Comparison of ENCODE assay signal across 8 mouse cellular contexts in genomic region chr4:134772805-134773674, GRCm38 (mm10). TPM values are rescaled to one million over a fixed set of nuclear protein-coding genes. Genes with fewer than 3 reads are reported as not detected.
DNase-seq lines count a peak whose midpoint lies in the region; ATAC-seq and TF ChIP-seq lines count a peak whose summit lies in the region.

No protein-coding gene starts in this region.

- H3K9me3 ChIP-seq in heart, embryonic 12.5 days (replicated peaks), result no peaks in the 10 kb centered on the region
- H3K9me3 ChIP-seq in MEL (replicated peaks; ENCODE audit: insufficient read depth, low read length), result no peaks in the 10 kb centered on the region
- H3K9me3 ChIP-seq in neural tube, embryonic 14.5 days (ENCODE audit: control insufficient read depth, low read length), result no peaks in the 10 kb centered on the region

- no peak for ATAC-seq in heart, embryonic 12.5 days (ENCODE audit: insufficient number of reproducible peaks, low FRiP score)
- peak; percentile 57 to 65 for ATAC-seq in hematopoietic stem cell, adult 5-6 weeks (replicated peaks in 1 of 2; ENCODE audit: insufficient read depth in 1 of 2, low FRiP score in 2 of 2, low TSS enrichment in 1 of 2, low read depth in 1 of 2, poor library complexity in 2 of 2, severe bottlenecking in 2 of 2)
- ATAC-seq in neural tube, embryonic 14.5 days (ENCODE audit: low read depth), result peak; percentile 38; the same call in 1 of the 2 replicates

- no peak overlapping the region for H3K27ac ChIP-seq in heart, embryonic 12.5 days (ENCODE audit: poor library complexity, severe bottlenecking)
- H3K27ac ChIP-seq in MEL (ENCODE audit: control insufficient read depth, low read depth, low read length), result no peak overlapping the region
- no peak overlapping the region for H3K27ac ChIP-seq in neural tube, embryonic 14.5 days (ENCODE audit: low read depth, low read length)

- no peak overlapping the region for H3K4me3 ChIP-seq in heart, embryonic 12.5 days
- H3K4me3 ChIP-seq in MEL (ENCODE audit: control insufficient read depth in 1 of 2, insufficient read depth in 1 of 2, low read depth in 2 of 2, low read length in 2 of 2), result no peak overlapping the region
- H3K4me3 ChIP-seq in neural tube, embryonic 14.5 days (ENCODE audit: low read depth, low read length), result no peak overlapping the region

- DNase-seq in heart, adult 8-10 months (ENCODE audit: low spot score), result no peak
- peak; percentile 52 for DNase-seq in MEL (ENCODE audit: low read depth, low spot score)
- no peak for DNase-seq in right cerebral cortex, postnatal 10 days (ENCODE audit: low spot score in 2 of 2)
- DNase-seq in right cerebral cortex, postnatal 14 days, result no peak
- no peak for DNase-seq in kidney, adult 18-20 months

- H3K9ac ChIP-seq in heart, embryonic 12.5 days, result 0 out of 2 replicates have a peak overlapping the region, but pooled peaks have one; percentile 50
- H3K9ac ChIP-seq in MEL (ENCODE audit: control insufficient read depth, low read depth, low read length, poor library complexity, severe bottlenecking), result no peak overlapping the region
- no peak overlapping the region for H3K9ac ChIP-seq in neural tube, embryonic 14.5 days (replicated peaks; ENCODE audit: low read depth, low read length)

- TF ChIP-seq RAD21 in MEL (IDR thresholded peaks at IDR 0.05; ENCODE audit: low read depth, low read length), result no peak

- no peaks in the 10 kb centered on the region for H3K27me3 ChIP-seq in heart, embryonic 12.5 days (replicated peaks)
- H3K27me3 ChIP-seq in MEL (ENCODE audit: control insufficient read depth in 1 of 2, insufficient read depth in 2 of 2, low read length in 2 of 2), result no peaks in the 10 kb centered on the region
- peaks cover 4% of the 10 kb centered on the region; the same call in 1 of the 2 replicates for H3K27me3 ChIP-seq in neural tube, embryonic 14.5 days (ENCODE audit: control insufficient read depth, insufficient read depth, low read length)

- no peaks in the 10 kb centered on the region for H3K36me3 ChIP-seq in heart, embryonic 12.5 days
- H3K36me3 ChIP-seq in MEL (ENCODE audit: control insufficient read depth in 1 of 2, insufficient read depth in 2 of 2, low read length in 2 of 2), result peaks cover 0 to 4% of the 10 kb centered on the region in 2 experiments; a peak in 2 of 4 replicates
- H3K36me3 ChIP-seq in neural tube, embryonic 14.5 days (ENCODE audit: control insufficient read depth, insufficient read depth, low read length), result no peaks in the 10 kb centered on the region

- H3K4me2 ChIP-seq in heart, embryonic 12.5 days, result no peak overlapping the region
- H3K4me2 ChIP-seq in neural tube, embryonic 14.5 days (ENCODE audit: low read depth, low read length), result no peak overlapping the region

- no peak for TF ChIP-seq CTCF in MEL (IDR thresholded peaks at IDR 0.05 in 2 of 3, conservative IDR thresholded peaks at IDR 0.05 in 1 of 3; ENCODE audit: control insufficient read depth in 1 of 3, insufficient read depth in 1 of 3, low read depth in 2 of 3, low read length in 3 of 3, poor library complexity in 1 of 3, severe bottlenecking in 1 of 3)

- no peak for TF ChIP-seq POLR2A in MEL (IDR thresholded peaks at IDR 0.05; ENCODE audit: control insufficient read depth in 1 of 2, insufficient read depth in 1 of 2, low read depth in 1 of 2, low read length in 2 of 2, poor library complexity in 1 of 2)

- H3K4me1 ChIP-seq in heart, embryonic 12.5 days (replicated peaks), result peaks cover 37% of the 10 kb centered on the region
- H3K4me1 ChIP-seq in MEL (ENCODE audit: control insufficient read depth in 1 of 2, insufficient read depth in 2 of 2, low read length in 2 of 2), result peaks cover 8 to 13% of the 10 kb centered on the region in 2 experiments
- H3K4me1 ChIP-seq in neural tube, embryonic 14.5 days (ENCODE audit: control insufficient read depth, insufficient read depth, low read length), result peaks cover 4% of the 10 kb centered on the region; the same call in 1 of the 2 replicates

- no peak for TF ChIP-seq EP300 in MEL (IDR thresholded peaks at IDR 0.05; ENCODE audit: low read depth in 1 of 2, low read length in 2 of 2)

- 37% methylated on average over 4 of the region's 4 CpGs for WGBS in heart, embryonic 12.5 days
- 12% methylated on average over 4 of the region's 4 CpGs for WGBS in neural tube, embryonic 14.5 days

- no peaks in the 10 kb centered on the region for H3K79me2 ChIP-seq in MEL (ENCODE audit: control insufficient read depth, insufficient read depth, low read length, poor library complexity)

TF ChIP-seq in MEL, 35 proteins besides CTCF, POLR2A, EP300 and RAD21:
- TF ChIP-seq TAL1 (IDR thresholded peaks at IDR 0.05; ENCODE audit: low read length) (no peak), ZMIZ1 (IDR thresholded peaks at IDR 0.05; ENCODE audit: low read depth, low read length) (no peak), SIN3A (IDR thresholded peaks at IDR 0.05; ENCODE audit: low read length) (no peak), ZNF384 (IDR thresholded peaks at IDR 0.05; ENCODE audit: low read depth, low read length) (no peak), GABPA (IDR thresholded peaks at IDR 0.05; ENCODE audit: low read depth, low read length) (no peak), NELFE (IDR thresholded peaks at IDR 0.05; ENCODE audit: low read depth, low read length) (no peak)
TF ChIP-seq in MEL: peak in this region for 0.

RNA-seq across cellular contexts. Expression of gene Ldlrap1, which starts 5.2 kb away (rescaled TPM):
- polyA plus RNA-seq in heart, embryonic 12.5 days (2016; fragmentation: Nextera tagmentation; extraction: Ambion mirVana), result 16.5 and 17.8 TPM in 2 replicates
- total RNA-seq in heart, adult 8-10 months (2022), result 10 to 100 TPM; 12.1 to 15.3 (median 13.0) TPM
- total RNA-seq in MEL (2012; rRNA removed), result 16.6 and 24.8 TPM in 2 replicates
- polyA plus RNA-seq in MEL (2012; ENCODE audit: insufficient read depth in 1 of 2, insufficient read length in 2 of 2, low read depth in 1 of 2, low replicate concordance in 2 of 2, missing spikeins in 1 of 2), result 10 to 100 TPM in 1 of 2 experiments, not detected in 1; 23.7 TPM
- total RNA-seq in hematopoietic stem cell, adult 5-6 weeks (2017), result 11.1 and 20.8 TPM in 2 replicates
- 0.70 and 3.0 TPM in 2 replicates for polyA plus RNA-seq in neural tube, embryonic 14.5 days (2014; fragmentation: Nextera tagmentation; extraction: Ambion mirVana)
